In genomic region chr5:105494918-105495901, GRCm38 (mm10) we compare ENCODE assay signal across 8 mouse cellular contexts. TPM values are rescaled to one million over a fixed set of nuclear protein-coding genes. Genes with fewer than 3 reads are reported as not detected.
DNase-seq lines count a peak whose midpoint lies in the region; ATAC-seq and TF ChIP-seq lines count a peak whose summit lies in the region.

No protein-coding gene starts in this region.

- TF ChIP-seq POLR2A in kidney, adult 2 months (IDR thresholded peaks at IDR 0.05; ENCODE audit: low read depth, low read length) = no peak

- peak overlapping the region; percentile 52 for H3K4me2 ChIP-seq in liver, embryonic 15.5 days

- peak; percentile 78 for DNase-seq in right cerebral cortex, adult 18-20 months
- no peak for DNase-seq in right cerebral cortex, postnatal 25 days
- peak; percentile 86 for DNase-seq in embryonic facial prominence, embryonic 10.5 days (ENCODE audit: low spot score)
- DNase-seq in heart, adult 8-10 months (ENCODE audit: low spot score) = peak; percentile 78
- DNase-seq in kidney, adult 2 months = peak; percentile 82
- DNase-seq in natural killer cell, adult 2 months (ENCODE audit: low spot score in 2 of 2) = peak; percentile 87 to 93
- DNase-seq in testis, postnatal 10 days (ENCODE audit: low spot score) = peak; percentile 81

- peak; percentile 55 for TF ChIP-seq CTCF in kidney, adult 2 months (conservative IDR thresholded peaks at IDR 0.05; ENCODE audit: insufficient read depth, insufficient read length, low read depth, low read length)

- no peaks in the 10 kb centered on the region for H3K9me3 ChIP-seq in embryonic facial prominence, embryonic 10.5 days
- H3K9me3 ChIP-seq in liver, embryonic 15.5 days (replicated peaks) = no peaks in the 10 kb centered on the region

- peak overlapping the region; percentile 42 for H3K4me3 ChIP-seq in embryonic facial prominence, embryonic 10.5 days
- H3K4me3 ChIP-seq in kidney, adult 2 months (ENCODE audit: insufficient read depth, low read depth, low read length) = peak overlapping the region; percentile 4; the same call in 1 of the 2 replicates
- peak overlapping the region; percentile 9 for H3K4me3 ChIP-seq in liver, embryonic 15.5 days (replicated peaks)

- peak overlapping the region; percentile 48; the same call in 1 of the 2 replicates for H3K27ac ChIP-seq in embryonic facial prominence, embryonic 10.5 days (replicated peaks)
- no peak overlapping the region for H3K27ac ChIP-seq in kidney, adult 2 months (ENCODE audit: insufficient read depth, low read depth, low read length)
- H3K27ac ChIP-seq in liver, embryonic 15.5 days (replicated peaks) = no peak overlapping the region

- H3K36me3 ChIP-seq in embryonic facial prominence, embryonic 10.5 days (replicated peaks) = no peaks in the 10 kb centered on the region
- H3K36me3 ChIP-seq in kidney, adult 2 months (ENCODE audit: control insufficient read depth, insufficient read depth, low read length) = no peaks in the 10 kb centered on the region
- no peaks in the 10 kb centered on the region for H3K36me3 ChIP-seq in liver, embryonic 15.5 days (replicated peaks)

- ATAC-seq in liver, embryonic 15.5 days (ENCODE audit: insufficient read depth) = peak; percentile 61; the same call in 1 of the 2 replicates

- peaks cover 56% of the 10 kb centered on the region for H3K4me1 ChIP-seq in embryonic facial prominence, embryonic 10.5 days
- H3K4me1 ChIP-seq in kidney, adult 2 months (ENCODE audit: control insufficient read depth, insufficient read depth, low read length) = peaks cover 6% of the 10 kb centered on the region; the same call in 1 of the 2 replicates
- peaks cover 11% of the 10 kb centered on the region for H3K4me1 ChIP-seq in liver, embryonic 15.5 days (replicated peaks)

- 7% methylated on average over 24 of the region's 24 CpGs for WGBS in embryonic facial prominence, embryonic 10.5 days
- WGBS in kidney, adult 2 months = 8% methylated on average over 24 of the region's 24 CpGs
- 9% methylated on average over 24 of the region's 24 CpGs for WGBS in liver, embryonic 15.5 days (ENCODE audit: insufficient replicate concordance)

- peaks cover 40% of the 10 kb centered on the region for H3K27me3 ChIP-seq in embryonic facial prominence, embryonic 10.5 days (replicated peaks; ENCODE audit: low read depth, poor library complexity, severe bottlenecking)
- no peaks in the 10 kb centered on the region for H3K27me3 ChIP-seq in kidney, adult 2 months (replicated peaks; ENCODE audit: control insufficient read depth, insufficient read depth, low read length)
- H3K27me3 ChIP-seq in liver, embryonic 15.5 days = peaks cover 24% of the 10 kb centered on the region

- H3K9ac ChIP-seq in liver, embryonic 15.5 days = no peak overlapping the region

RNA-seq across cellular contexts. Expression of gene Lrrc8c, which starts 24.0 kb away (rescaled TPM):
- 10.8 and 12.6 TPM in 2 replicates for polyA plus RNA-seq in embryonic facial prominence, embryonic 10.5 days (2016; fragmentation: Nextera tagmentation; extraction: Ambion mirVana)
- 10 to 100 TPM; 15.3 to 24.9 (median 23.1) TPM for total RNA-seq in heart, adult 8-10 months (2022)
- 13.0 and 13.6 TPM in 2 replicates for polyA plus RNA-seq in kidney, adult 2 months (2012; rRNA removed)
- 15.2 and 15.5 TPM in 2 replicates for polyA plus RNA-seq in liver, embryonic 15.5 days (2015; fragmentation: Nextera tagmentation; extraction: Ambion mirVana)
